Mouse (Mus musculus): ENCODE measurements around the gene Plekha6. TPM values are rescaled to one million over a fixed set of nuclear protein-coding genes. Genes with fewer than 3 reads are reported as not detected.

Gene Plekha6
- polyA plus RNA-seq, 1 experiment from 2014 or later = 3.2 TPM

- Histone ChIP-seq H3K27ac (ENCODE audit: low read length) (no peak overlapping the region), H3K36me3 (ENCODE audit: insufficient read depth, low read length) (no peaks in the 10 kb centered on the region), H3K4me1 (ENCODE audit: insufficient read depth, low read depth, low read length) (no peaks in the 10 kb centered on the region; the same call in 1 of the 2 replicates), H3K4me3 (ENCODE audit: low read depth, low read length) (no peak overlapping the region), H3K9ac (replicated peaks; ENCODE audit: low read depth) (no peak overlapping the region), H3K27me3 (replicated peaks; ENCODE audit: insufficient read depth, low read length) (peaks cover 34% of the 10 kb centered on the region), H3K9me3 (ENCODE audit: low read length) (no peaks in the 10 kb centered on the region), H3K4me2 (replicated peaks; ENCODE audit: low read depth, low read length) (no peak overlapping the region)
- DNase-seq (ENCODE audit: low spot score) = no peak
- TF ChIP-seq CTCF (IDR thresholded peaks at IDR 0.05) (no peak), EP300 (IDR thresholded peaks at IDR 0.05) (no peak)
- ATAC-seq = no peak
- WGBS = 35% methylated on average over 8 of the region's 8 CpGs
Measured at GRCm38 (mm10) chr1:133162981-133163380, 1.0 kb upstream of the Plekha6 start.

DNA sequence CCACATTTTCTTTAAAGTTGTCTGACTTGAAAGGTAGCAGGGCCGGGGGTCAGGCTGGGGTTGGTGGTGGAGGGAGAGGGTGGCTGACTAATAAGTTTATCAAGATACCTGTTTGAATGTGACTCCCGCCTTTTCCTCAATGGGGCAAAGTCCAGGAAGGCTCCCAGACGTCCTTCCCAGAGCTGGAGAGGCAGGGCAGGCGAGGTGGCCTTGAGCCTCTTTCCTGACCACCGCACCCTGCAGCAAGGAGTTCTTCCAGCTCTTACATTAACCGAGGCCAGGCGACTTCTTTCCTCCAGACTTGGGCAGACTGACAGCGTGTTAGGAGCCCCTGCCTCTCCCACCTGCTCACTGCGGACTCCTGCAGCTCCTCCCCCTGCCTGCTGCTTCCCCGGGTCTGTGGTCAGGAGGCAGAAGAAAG lies 591 bp downstream of the Plekha6 start:
- ATAC-seq = no peak
- peaks cover 34% of the 10 kb centered on the region for H3K27me3 ChIP-seq (replicated peaks; ENCODE audit: insufficient read depth, low read length)

GRCm38 (mm10) chr1:133165111-133165510 lies 1.1 kb downstream of the Plekha6 start:
- H3K9me3 ChIP-seq (ENCODE audit: low read length) = no peaks in the 10 kb centered on the region
- H3K9ac ChIP-seq (replicated peaks; ENCODE audit: low read depth) = no peak overlapping the region
- 26% methylated on average over 11 of the region's 11 CpGs for WGBS
- H3K27ac ChIP-seq (ENCODE audit: low read length) = no peak overlapping the region
- H3K4me3 ChIP-seq (ENCODE audit: low read depth, low read length) = no peak overlapping the region
- peaks cover 34% of the 10 kb centered on the region for H3K27me3 ChIP-seq (replicated peaks; ENCODE audit: insufficient read depth, low read length)
- H3K4me1 ChIP-seq (ENCODE audit: insufficient read depth, low read depth, low read length) = no peaks in the 10 kb centered on the region; the same call in 1 of the 2 replicates
- H3K36me3 ChIP-seq (ENCODE audit: insufficient read depth, low read length) = no peaks in the 10 kb centered on the region
- no peak overlapping the region for H3K4me2 ChIP-seq (replicated peaks; ENCODE audit: low read depth, low read length)
- TF ChIP-seq EP300 (IDR thresholded peaks at IDR 0.05) = no peak
- TF ChIP-seq CTCF (IDR thresholded peaks at IDR 0.05) = no peak
- no peak for DNase-seq (ENCODE audit: low spot score)
- no peak for ATAC-seq

More for the DNA sequence above, 591 bp downstream of the Plekha6 start:
- no peak for DNase-seq (ENCODE audit: low spot score)
- no peak overlapping the region for H3K27ac ChIP-seq (ENCODE audit: low read length)
- H3K4me2 ChIP-seq (replicated peaks; ENCODE audit: low read depth, low read length) = peak overlapping the region; percentile 66
- 4% methylated on average over 10 of the region's 10 CpGs for WGBS
- H3K36me3 ChIP-seq (ENCODE audit: insufficient read depth, low read length) = no peaks in the 10 kb centered on the region
- H3K9ac ChIP-seq (replicated peaks; ENCODE audit: low read depth) = no peak overlapping the region
- peak overlapping the region; percentile 44; the same call in 1 of the 2 replicates for H3K4me3 ChIP-seq (ENCODE audit: low read depth, low read length)
- no peak for TF ChIP-seq EP300 (IDR thresholded peaks at IDR 0.05)
- TF ChIP-seq CTCF (IDR thresholded peaks at IDR 0.05) = no peak
- no peaks in the 10 kb centered on the region; the same call in 1 of the 2 replicates for H3K4me1 ChIP-seq (ENCODE audit: insufficient read depth, low read depth, low read length)
- no peaks in the 10 kb centered on the region for H3K9me3 ChIP-seq (ENCODE audit: low read length)

DNA sequence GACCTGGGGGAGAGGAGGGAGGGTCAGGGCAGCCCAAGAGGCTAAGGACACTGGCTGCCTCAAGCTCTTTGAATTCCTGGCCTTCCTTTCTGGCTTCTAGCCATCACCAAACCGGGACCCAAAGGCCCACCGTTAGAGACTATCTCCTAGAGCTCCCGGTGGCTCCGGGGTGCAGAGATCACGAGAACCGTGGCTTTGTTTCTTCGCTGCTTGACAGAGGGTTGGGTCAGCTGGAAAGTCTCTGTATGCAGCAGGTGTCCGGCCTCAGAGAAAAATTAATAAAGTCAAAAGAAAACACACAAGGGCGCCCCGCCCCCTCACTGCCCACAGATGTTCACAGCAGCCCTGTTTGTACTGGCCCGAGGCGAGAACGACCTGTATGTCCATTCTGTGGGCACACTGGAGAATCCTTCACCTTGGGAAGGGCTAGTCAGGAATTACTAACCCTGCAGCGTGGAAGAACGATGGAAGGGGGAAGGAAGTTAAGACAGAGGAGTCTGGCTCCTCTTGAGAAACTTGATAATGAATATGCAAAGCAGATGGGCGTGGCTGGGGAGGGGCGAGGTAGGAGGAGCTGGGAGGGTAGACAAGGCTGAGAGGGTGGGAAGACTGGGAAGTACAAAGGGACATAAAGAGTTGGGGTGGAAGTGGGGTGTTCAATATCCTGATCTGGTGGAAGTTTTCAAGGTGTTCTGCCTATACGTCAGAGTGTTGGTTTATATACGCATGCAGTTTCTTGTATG lies 4.5 kb downstream of the Plekha6 start:
- 0 out of 2 replicates have a peak, but pooled peaks have one; percentile 18 for ATAC-seq
- DNase-seq (ENCODE audit: low spot score) = no peak
- TF ChIP-seq EP300 (IDR thresholded peaks at IDR 0.05) = no peak
- TF ChIP-seq CTCF (IDR thresholded peaks at IDR 0.05) = no peak
- H3K4me2 ChIP-seq (replicated peaks; ENCODE audit: low read depth, low read length) = no peak overlapping the region
- H3K36me3 ChIP-seq (ENCODE audit: insufficient read depth, low read length) = no peaks in the 10 kb centered on the region
- H3K4me1 ChIP-seq (ENCODE audit: insufficient read depth, low read depth, low read length) = no peaks in the 10 kb centered on the region; the same call in 1 of the 2 replicates
- H3K27me3 ChIP-seq (replicated peaks; ENCODE audit: insufficient read depth, low read length) = peaks cover 17% of the 10 kb centered on the region
- no peak overlapping the region for H3K9ac ChIP-seq (replicated peaks; ENCODE audit: low read depth)
- no peaks in the 10 kb centered on the region for H3K9me3 ChIP-seq (ENCODE audit: low read length)
- no peak overlapping the region for H3K4me3 ChIP-seq (ENCODE audit: low read depth, low read length)
- H3K27ac ChIP-seq (ENCODE audit: low read length) = no peak overlapping the region
- 31% methylated on average over 19 of the region's 19 CpGs for WGBS

DNA sequence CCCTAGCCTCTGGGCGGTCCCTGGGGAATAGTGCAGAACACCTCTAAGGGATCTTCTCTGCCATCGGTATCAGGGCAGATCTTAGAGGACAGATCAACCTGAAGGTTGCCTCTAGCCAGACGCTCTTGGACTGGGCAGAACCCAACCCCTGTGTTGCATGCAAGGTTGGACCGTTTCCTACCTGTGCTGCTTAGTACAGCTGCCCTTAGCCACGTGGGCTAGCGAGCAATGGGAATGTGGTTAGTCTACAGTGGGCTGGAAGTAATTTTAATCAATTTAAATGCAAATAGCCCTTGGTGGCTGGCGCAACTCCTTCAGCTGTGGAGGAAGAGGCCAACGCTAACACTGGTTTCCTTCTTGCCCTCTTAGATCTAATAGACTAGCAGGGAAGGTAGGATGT lies 6.2 kb downstream of the Plekha6 start:
- H3K4me1 ChIP-seq (ENCODE audit: insufficient read depth, low read depth, low read length) = no peaks in the 10 kb centered on the region; the same call in 1 of the 2 replicates
- DNase-seq (ENCODE audit: low spot score) = no peak
- no peak for ATAC-seq
- no peak overlapping the region for H3K27ac ChIP-seq (ENCODE audit: low read length)
- no peaks in the 10 kb centered on the region for H3K9me3 ChIP-seq (ENCODE audit: low read length)
- H3K4me2 ChIP-seq (replicated peaks; ENCODE audit: low read depth, low read length) = no peak overlapping the region
- H3K9ac ChIP-seq (replicated peaks; ENCODE audit: low read depth) = no peak overlapping the region
- WGBS = 76% methylated on average over 8 of the region's 8 CpGs
- no peak overlapping the region for H3K4me3 ChIP-seq (ENCODE audit: low read depth, low read length)
- H3K36me3 ChIP-seq (ENCODE audit: insufficient read depth, low read length) = no peaks in the 10 kb centered on the region
- no peak for TF ChIP-seq EP300 (IDR thresholded peaks at IDR 0.05)
- no peak for TF ChIP-seq CTCF (IDR thresholded peaks at IDR 0.05)
- H3K27me3 ChIP-seq (replicated peaks; ENCODE audit: insufficient read depth, low read length) = 0 out of 2 replicates have a peak, but pooled peaks cover 2% of the 10 kb centered on the region

DNA sequence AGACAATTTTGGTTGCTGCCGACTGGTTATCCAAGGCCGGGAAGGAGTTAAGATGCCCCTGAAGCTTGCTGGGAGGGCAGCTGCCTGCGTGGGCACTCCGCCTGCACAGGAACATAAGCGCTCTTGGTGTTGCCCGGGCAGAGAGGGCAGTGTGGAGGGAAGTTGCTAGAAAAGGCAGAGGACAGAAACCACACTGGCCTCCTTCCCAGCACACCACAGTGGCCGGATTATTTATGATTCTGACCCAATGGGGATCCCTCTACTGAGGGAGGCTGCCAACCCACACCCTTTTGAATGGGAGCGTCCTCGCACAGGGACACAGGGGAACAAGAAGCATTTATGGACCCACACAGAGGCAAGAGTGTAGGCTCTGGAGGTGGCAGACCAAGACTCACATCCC lies 7.3 kb downstream of the Plekha6 start:
- no peak overlapping the region for H3K4me3 ChIP-seq (ENCODE audit: low read depth, low read length)
- ATAC-seq (no peak), DNase-seq (ENCODE audit: low spot score) (no peak)
- H3K4me1 ChIP-seq (ENCODE audit: insufficient read depth, low read depth, low read length) = no peaks in the 10 kb centered on the region; the same call in 1 of the 2 replicates
- H3K4me2 ChIP-seq (replicated peaks; ENCODE audit: low read depth, low read length) = no peak overlapping the region
- H3K36me3 ChIP-seq (ENCODE audit: insufficient read depth, low read length) = no peaks in the 10 kb centered on the region
- no peak overlapping the region for H3K27ac ChIP-seq (ENCODE audit: low read length)
- H3K27me3 ChIP-seq (replicated peaks; ENCODE audit: insufficient read depth, low read length) = no peaks in the 10 kb centered on the region
- TF ChIP-seq EP300 (IDR thresholded peaks at IDR 0.05) (no peak), CTCF (IDR thresholded peaks at IDR 0.05) (no peak)
- H3K9me3 ChIP-seq (ENCODE audit: low read length) = no peaks in the 10 kb centered on the region
- no peak overlapping the region for H3K9ac ChIP-seq (replicated peaks; ENCODE audit: low read depth)
- WGBS = 74% methylated on average over 9 of the region's 9 CpGs

Data from lung, postnatal 0 days (tissue).